ENCODE assay signal across 10 mouse cellular contexts in genomic region chr7:49910361-49910760, GRCm38 (mm10). TPM values are rescaled to one million over a fixed set of nuclear protein-coding genes. Genes with fewer than 3 reads are reported as not detected.
DNase-seq lines count a peak whose midpoint lies in the region; ATAC-seq lines count a peak whose summit lies in the region.
"Had no signal": no experiment of that assay in that cellular context is flagged by ENCODE, and none has a peak within 500 bp of the region (broad histone marks: within the 10 kb centered on the region; RNA-seq: fewer than 3 reads in every experiment).

No protein-coding gene starts in this region.

- no peaks in the 10 kb centered on the region for H3K36me3 ChIP-seq in kidney, embryonic 16.5 days (ENCODE audit: insufficient read depth, low read length)
- no peaks in the 10 kb centered on the region for H3K36me3 ChIP-seq in midbrain, embryonic 13.5 days
- H3K36me3 ChIP-seq: limb, embryonic 15.5 days had no signal

- H3K27me3 ChIP-seq in kidney, embryonic 16.5 days (ENCODE audit: insufficient read depth, low read length) = peaks cover 100% of the 10 kb centered on the region
- H3K27me3 ChIP-seq in midbrain, embryonic 13.5 days = peaks cover 99% of the 10 kb centered on the region

- H3K4me1 ChIP-seq in kidney, embryonic 16.5 days (ENCODE audit: insufficient read depth, low read length) = no peaks in the 10 kb centered on the region
- peaks cover 27% of the 10 kb centered on the region for H3K4me1 ChIP-seq in midbrain, embryonic 13.5 days (replicated peaks)
- H3K4me1 ChIP-seq: limb, embryonic 15.5 days had no signal

- no peak overlapping the region for H3K4me2 ChIP-seq in kidney, embryonic 16.5 days (replicated peaks; ENCODE audit: low read depth, low read length)
- H3K4me2 ChIP-seq in midbrain, embryonic 13.5 days (replicated peaks) = no peak overlapping the region
- H3K4me2 ChIP-seq: limb, embryonic 15.5 days had no signal

- no peak overlapping the region for H3K4me3 ChIP-seq in kidney, embryonic 16.5 days (ENCODE audit: low read length)
- no peak overlapping the region for H3K4me3 ChIP-seq in midbrain, embryonic 13.5 days (replicated peaks)
- H3K4me3 ChIP-seq: limb, embryonic 15.5 days had no signal

- H3K9me3 ChIP-seq in kidney, embryonic 16.5 days (ENCODE audit: low read length) = no peaks in the 10 kb centered on the region
- H3K9me3 ChIP-seq in midbrain, embryonic 13.5 days = no peaks in the 10 kb centered on the region
- H3K9me3 ChIP-seq: limb, embryonic 15.5 days had no signal

- no peak overlapping the region for H3K27ac ChIP-seq in kidney, embryonic 16.5 days (ENCODE audit: low read length)
- no peak overlapping the region for H3K27ac ChIP-seq in midbrain, embryonic 13.5 days
- H3K27ac ChIP-seq: limb, embryonic 15.5 days had no signal

- WGBS in kidney, embryonic 16.5 days = 1% methylated on average over 16 of the region's 16 CpGs
- under 1% methylated on average over 16 of the region's 16 CpGs for WGBS in midbrain, embryonic 13.5 days

- no peak overlapping the region for H3K9ac ChIP-seq in kidney, embryonic 16.5 days (replicated peaks; ENCODE audit: low read length)
- no peak overlapping the region for H3K9ac ChIP-seq in midbrain, embryonic 13.5 days (replicated peaks)
- H3K9ac ChIP-seq: limb, embryonic 15.5 days had no signal

- peak; percentile 24 for DNase-seq in kidney, adult 11 months
- DNase-seq in R1 (ENCODE audit: low read depth, low spot score) = peak; percentile 87
- DNase-seq in forelimb bud, embryonic 11.5 days (ENCODE audit: low read depth, low spot score) = peak; percentile 92
- peak; percentile 0 for DNase-seq in lung, postnatal 36 days
- DNase-seq in spleen, postnatal 36 days (ENCODE audit: low spot score in 2 of 2) = no peak
- DNase-seq: gastrocnemius, postnatal 36 days had no signal

- no peak; the same call in 1 of the 2 replicates for ATAC-seq in kidney, embryonic 16.5 days (ENCODE audit: low FRiP score, low TSS enrichment)
- ATAC-seq in activated CD4-positive, CD25-positive, alpha-beta regulatory T cell, adult 4 months = no peak
- ATAC-seq in midbrain, embryonic 13.5 days = no peak

RNA-seq across cellular contexts. Expression of gene Slc6a5, which starts 0.4 kb away (rescaled TPM):
- polyA plus RNA-seq in kidney, embryonic 16.5 days (2015; fragmentation: Nextera tagmentation; extraction: Ambion mirVana) = 0.05 TPM in 1 of 2 replicates, not detected in the other
- polyA plus RNA-seq in activated CD4-positive, CD25-positive, alpha-beta regulatory T cell, adult 4 months (2017; shearing (Covaris generic)) = not detected
- polyA plus RNA-seq in midbrain, embryonic 13.5 days (2015; fragmentation: Nextera tagmentation; extraction: Ambion mirVana) = 0.30 and 0.32 TPM in 2 replicates

Comparison
In these comparisons a context has a peak if more than half of its experiments do, and no peak if none do; other contexts are left out.
1. DNase-seq: peak in kidney, adult 11 months (single experiment), R1 (single experiment), forelimb bud, embryonic 11.5 days (single experiment) and lung, postnatal 36 days (single experiment); none in spleen, postnatal 36 days (0 of 2).